Mouse (Mus musculus) hindbrain, embryonic 15.5 days (tissue): Measurements from ENCODE around the gene Plekhh2. TPM values are rescaled to one million over a fixed set of nuclear protein-coding genes. Genes with fewer than 3 reads are reported as not detected.

Experiments used
- ATAC-seq: fragments of 200-750 bp; cut with Nextera tagmentation; 2 replicates; pipeline ENCODE4 v1.8.0; 2017; ENCODE audit warnings: low read depth, moderate number of reproducible peaks, moderate TSS enrichment; ENCODE audit not compliant: low FRiP score
- H3K27ac ChIP-seq: fragments of 300-500 bp; sonication (generic); replicated peaks from 2 replicates; pipeline ENCODE4 v1.5.1; 2015; ENCODE audit warnings: mild to moderate bottlenecking, inconsistent platforms
- H3K27me3 ChIP-seq: fragments of 300-500 bp; sonication (generic); 2 replicates; pipeline ENCODE4 v1.6.1; 2015; ENCODE audit warnings: control low read depth, inconsistent platforms
- H3K36me3 ChIP-seq: fragments of 300-500 bp; sonication (generic); 2 replicates; pipeline ENCODE4 v1.6.1; 2015; ENCODE audit warnings: control low read depth, inconsistent platforms
- H3K4me1 ChIP-seq: fragments of 300-500 bp; sonication (generic); replicated peaks from 2 replicates; pipeline ENCODE4 v1.6.1; 2015; ENCODE audit warnings: control low read depth, inconsistent platforms
- H3K4me2 ChIP-seq: fragments of 300-500 bp; sonication (generic); 2 replicates; pipeline ENCODE4 v1.6.1; 2015; ENCODE audit warnings: moderate library complexity, mild to moderate bottlenecking, inconsistent platforms
- H3K4me3 ChIP-seq: fragments of 300-500 bp; sonication (generic); 2 replicates; pipeline ENCODE4 v1.5.1; 2015; ENCODE audit warnings: mild to moderate bottlenecking, inconsistent platforms
- H3K9ac ChIP-seq: fragments of 300-500 bp; sonication (generic); 2 replicates; pipeline ENCODE4 v1.6.1; 2015; ENCODE audit warnings: inconsistent platforms
- H3K9me3 ChIP-seq: fragments of 300-500 bp; sonication (generic); 2 replicates; pipeline ENCODE4 v1.6.1; 2016; ENCODE audit warnings: control low read depth, inconsistent platforms
- WGBS: fragments of 180-500 bp; shearing (Covaris S2); methylation state at CpG from one replicate; pipeline ENCODE4 v1.1.7; 2015; 5-methylcytosine and 5-hydroxymethylcytosine counted together
- polyA plus RNA-seq: library from polyadenylated mRNA; unstranded; fragments of >200 nt; fragmentation: Nextera tagmentation; extraction: Ambion mirVana; gene quantifications from 2 replicates; pipeline ENCODE4 v1.2.1, GENCODE M21; 2015

The Plekhh2 gene
- polyA plus RNA-seq, 1 experiment from 2014 or later: 2.3 TPM

DNA sequence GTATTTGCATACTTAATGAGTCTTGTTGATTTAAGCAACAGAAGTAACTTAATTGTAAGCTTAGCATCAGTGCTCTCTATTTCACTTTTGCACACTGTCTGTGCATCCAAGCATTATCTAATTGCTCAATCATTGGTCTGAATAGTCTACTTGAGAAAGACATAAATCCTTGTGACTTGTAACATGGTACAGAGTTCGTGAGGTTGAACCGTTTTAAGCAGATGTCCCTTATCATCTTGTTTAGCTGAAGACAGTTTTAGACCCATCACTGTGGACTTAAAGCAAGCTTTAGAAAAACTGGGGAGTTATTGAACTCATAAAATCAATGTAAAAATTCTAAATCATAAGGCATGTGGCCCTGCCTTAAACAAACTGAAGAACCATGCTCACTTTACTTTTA lies 14.1 kb upstream of the Plekhh2 start:
- no peak overlapping the region for H3K9ac ChIP-seq
- H3K4me2 ChIP-seq: no peak overlapping the region
- WGBS: 38% methylated on average over 2 of the region's 2 CpGs
- no peaks in the 10 kb centered on the region for H3K9me3 ChIP-seq
- H3K4me1 ChIP-seq: no peaks in the 10 kb centered on the region
- H3K36me3 ChIP-seq: no peaks in the 10 kb centered on the region
- no peaks in the 10 kb centered on the region for H3K27me3 ChIP-seq
- H3K4me3 ChIP-seq: no peak overlapping the region
- H3K27ac ChIP-seq: no peak overlapping the region
- no peak for ATAC-seq

DNA sequence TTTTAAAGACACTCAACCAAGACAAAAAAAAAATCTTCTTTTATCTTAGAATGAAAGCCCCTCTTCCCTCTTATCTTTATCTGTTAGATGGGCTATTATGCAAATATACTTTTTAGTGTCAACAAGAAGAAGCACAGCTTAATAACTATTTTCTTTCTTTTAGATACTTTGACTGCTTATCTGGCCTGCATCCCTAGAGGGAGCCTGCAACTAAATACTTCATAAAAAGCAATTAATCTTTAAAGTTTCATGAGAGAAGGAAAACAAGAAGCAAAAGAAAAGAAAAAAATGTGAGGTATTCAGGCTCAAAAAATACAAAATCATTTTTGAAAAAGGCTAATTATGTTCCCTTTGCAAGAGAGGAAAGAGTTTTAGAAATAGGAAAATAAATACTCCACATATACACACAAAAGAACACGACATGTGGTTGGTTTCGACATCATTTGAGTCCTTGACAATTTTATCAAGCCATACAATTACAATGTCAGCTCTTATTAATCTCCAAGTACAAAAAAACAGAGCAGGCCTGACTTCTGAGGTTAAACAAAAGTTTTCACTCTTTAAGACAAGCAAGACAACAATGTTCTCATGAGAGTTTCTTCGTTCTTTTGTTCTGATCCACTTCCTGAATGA lies 13.6 kb upstream of the Plekhh2 start:
- H3K9me3 ChIP-seq: no peaks in the 10 kb centered on the region
- no peak overlapping the region for H3K4me3 ChIP-seq
- no peaks in the 10 kb centered on the region for H3K4me1 ChIP-seq
- no peaks in the 10 kb centered on the region for H3K27me3 ChIP-seq
- no peak overlapping the region for H3K4me2 ChIP-seq
- no peak overlapping the region for H3K9ac ChIP-seq
- no peak overlapping the region for H3K27ac ChIP-seq
- 64% methylated on average over 3 of the region's 3 CpGs for WGBS
- H3K36me3 ChIP-seq: no peaks in the 10 kb centered on the region
- ATAC-seq: no peak

DNA sequence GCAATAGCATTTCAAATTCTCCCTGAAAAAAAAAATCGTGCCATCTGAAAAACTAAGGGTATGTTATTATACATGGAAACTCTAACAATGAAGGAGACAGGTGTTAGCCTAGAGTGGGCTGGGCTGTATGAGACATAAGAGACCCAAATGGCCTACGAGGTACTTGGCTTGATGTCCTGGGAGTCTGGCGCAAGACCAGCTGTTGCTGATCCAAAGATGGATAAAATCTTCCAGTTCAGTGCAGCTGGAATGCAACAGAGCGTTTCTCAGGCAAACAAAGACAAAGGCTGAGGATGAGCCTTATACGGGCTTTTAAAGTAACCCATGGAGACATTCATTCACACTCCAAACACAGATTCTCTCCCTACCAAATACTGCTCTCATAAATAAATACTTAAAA lies 13.1 kb upstream of the Plekhh2 start:
- Histone ChIP-seq H3K4me2 (no peak overlapping the region), H3K4me3 (no peak overlapping the region), H3K27me3 (no peaks in the 10 kb centered on the region), H3K36me3 (no peaks in the 10 kb centered on the region), H3K4me1 (no peaks in the 10 kb centered on the region), H3K27ac (no peak overlapping the region), H3K9me3 (no peaks in the 10 kb centered on the region), H3K9ac (no peak overlapping the region)
- peak; percentile 54; the same call in 1 of the 2 replicates for ATAC-seq
- 24% methylated on average over 5 of the region's 5 CpGs for WGBS

DNA sequence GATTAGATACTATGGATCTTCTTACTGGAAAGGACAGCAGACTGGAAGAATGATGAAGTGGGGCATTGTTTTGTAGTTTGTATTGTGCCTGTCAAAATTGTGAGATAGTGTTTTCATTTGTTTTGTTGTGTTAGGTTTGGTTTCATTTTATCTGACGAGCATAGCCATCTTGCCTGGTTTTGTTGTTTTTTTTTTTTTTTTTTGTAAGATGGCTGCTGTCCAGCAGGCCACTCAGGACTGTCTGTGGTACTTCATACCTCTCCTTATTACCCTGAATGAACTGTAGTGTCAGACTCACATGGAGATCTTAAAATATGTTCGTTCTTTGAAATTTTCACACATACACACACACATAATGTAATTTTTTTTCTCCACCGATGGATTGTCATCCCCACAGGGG lies 9.4 kb upstream of the Plekhh2 start:
- no peak for ATAC-seq
- WGBS: 84% methylated on average over 3 of the region's 3 CpGs
- H3K9me3 ChIP-seq: no peaks in the 10 kb centered on the region

DNA sequence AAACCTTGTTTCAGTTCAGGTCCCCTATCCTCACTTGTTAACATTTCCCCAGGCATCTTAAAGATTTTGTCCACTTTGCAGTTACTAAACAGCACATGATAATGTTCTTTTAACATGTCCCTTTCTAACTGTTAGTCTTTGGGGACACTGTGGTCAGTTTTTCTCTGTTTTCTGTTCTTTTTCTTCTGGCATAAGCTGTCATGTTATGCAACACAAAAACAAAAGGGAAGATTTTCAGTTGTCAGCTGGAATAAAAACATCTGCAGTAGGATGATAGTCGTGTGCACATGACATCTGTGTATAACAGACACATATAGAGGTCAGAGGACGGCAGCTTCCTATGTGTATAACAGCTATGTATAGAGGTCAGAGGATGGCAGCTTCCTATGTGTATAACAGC lies 5.8 kb upstream of the Plekhh2 start:
- Histone ChIP-seq H3K36me3 (no peaks in the 10 kb centered on the region), H3K9ac (no peak overlapping the region), H3K9me3 (no peaks in the 10 kb centered on the region), H3K4me2 (no peak overlapping the region), H3K4me1 (peaks cover 17% of the 10 kb centered on the region), H3K27me3 (no peaks in the 10 kb centered on the region), H3K27ac (no peak overlapping the region), H3K4me3 (no peak overlapping the region)
- ATAC-seq: no peak
- 77% methylated on average over 2 of the region's 2 CpGs for WGBS

More for the DNA sequence above, 9.4 kb upstream of the Plekhh2 start:
- Histone ChIP-seq H3K4me1 (no peaks in the 10 kb centered on the region), H3K36me3 (no peaks in the 10 kb centered on the region), H3K9ac (no peak overlapping the region), H3K27me3 (no peaks in the 10 kb centered on the region), H3K4me3 (no peak overlapping the region), H3K4me2 (no peak overlapping the region), H3K27ac (no peak overlapping the region)

DNA sequence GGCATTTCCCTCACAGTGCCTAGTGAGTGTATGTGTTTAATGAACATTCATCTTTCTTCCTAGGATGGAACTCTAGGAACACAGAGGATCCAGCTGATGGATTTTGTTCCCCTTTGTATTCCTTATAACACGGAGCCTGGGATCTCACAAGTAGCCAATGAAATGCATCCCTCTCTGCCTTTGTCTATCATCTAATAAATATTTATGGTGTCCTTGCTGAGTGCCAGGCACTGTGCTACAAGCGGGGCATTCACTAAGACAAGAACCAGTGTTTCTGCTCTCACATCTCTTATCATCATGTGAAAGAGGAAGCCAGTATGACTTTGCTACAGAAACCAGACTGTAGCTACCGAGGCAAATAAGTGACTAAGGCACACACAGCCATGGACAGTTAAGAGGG lies 3.0 kb upstream of the Plekhh2 start:
- no peak for ATAC-seq
- 23% methylated on average over 3 of the region's 3 CpGs for WGBS

DNA sequence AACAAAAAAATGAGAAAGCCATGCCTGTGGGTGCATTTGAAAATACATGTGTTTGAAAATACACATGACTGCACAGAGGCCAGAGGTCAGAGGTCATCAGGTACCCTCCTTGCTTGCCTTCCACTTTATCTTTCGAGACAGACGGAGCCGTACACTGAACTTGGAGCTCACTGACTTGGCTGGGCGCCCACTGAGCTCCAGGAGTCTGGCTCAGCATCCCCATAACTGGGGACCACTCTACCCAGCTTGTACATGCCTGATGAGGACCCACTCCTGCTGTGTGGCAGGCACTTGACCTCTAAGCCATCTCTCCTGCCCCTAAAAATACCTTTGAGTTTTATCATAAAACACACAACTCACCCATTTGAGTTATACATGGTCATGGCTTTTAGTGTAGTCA lies 2.5 kb upstream of the Plekhh2 start:
- WGBS: 44% methylated on average over 4 of the region's 4 CpGs
- Histone ChIP-seq H3K27ac (no peak overlapping the region), H3K4me1 (peaks cover 30% of the 10 kb centered on the region), H3K9ac (no peak overlapping the region), H3K9me3 (no peaks in the 10 kb centered on the region), H3K4me3 (no peak overlapping the region), H3K27me3 (no peaks in the 10 kb centered on the region), H3K4me2 (no peak overlapping the region), H3K36me3 (no peaks in the 10 kb centered on the region)
- no peak for ATAC-seq

More for the DNA sequence above, 3.0 kb upstream of the Plekhh2 start:
- H3K4me3 ChIP-seq: no peak overlapping the region
- no peaks in the 10 kb centered on the region for H3K9me3 ChIP-seq
- H3K27me3 ChIP-seq: no peaks in the 10 kb centered on the region
- H3K4me2 ChIP-seq: no peak overlapping the region
- no peak overlapping the region for H3K27ac ChIP-seq
- no peaks in the 10 kb centered on the region for H3K36me3 ChIP-seq
- H3K9ac ChIP-seq: no peak overlapping the region
- H3K4me1 ChIP-seq: peaks cover 30% of the 10 kb centered on the region

DNA sequence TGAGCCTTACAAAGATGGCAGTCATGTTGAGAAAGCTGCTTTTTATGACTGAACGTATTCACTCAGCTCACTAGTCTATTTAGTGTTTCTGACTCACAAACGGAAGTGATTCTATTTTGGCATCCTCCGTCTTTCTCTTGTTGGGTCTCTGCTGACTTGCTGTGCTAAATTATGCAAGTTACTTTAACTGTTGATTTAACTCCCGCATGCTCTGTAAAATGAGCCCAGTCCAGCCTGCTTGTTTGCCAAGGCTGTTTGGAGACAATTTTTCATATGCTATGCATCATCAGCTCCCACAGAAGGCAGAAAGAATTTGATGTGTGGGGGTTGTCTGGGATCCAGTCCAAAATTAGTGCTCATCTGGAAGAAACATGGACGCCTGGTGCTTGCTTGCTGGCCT lies 1.3 kb upstream of the Plekhh2 start:
- 0 out of 2 replicates have a peak overlapping the region, but pooled peaks have one; percentile 29 for H3K27ac ChIP-seq
- 39% methylated on average over 5 of the region's 5 CpGs for WGBS
- H3K9ac ChIP-seq: no peak overlapping the region
- no peak overlapping the region for H3K4me3 ChIP-seq
- no peaks in the 10 kb centered on the region for H3K9me3 ChIP-seq
- H3K4me2 ChIP-seq: no peak overlapping the region
- ATAC-seq: peak; percentile 36; the same call in 1 of the 2 replicates
- no peaks in the 10 kb centered on the region for H3K36me3 ChIP-seq
- peaks cover 30% of the 10 kb centered on the region for H3K4me1 ChIP-seq
- no peaks in the 10 kb centered on the region for H3K27me3 ChIP-seq

DNA sequence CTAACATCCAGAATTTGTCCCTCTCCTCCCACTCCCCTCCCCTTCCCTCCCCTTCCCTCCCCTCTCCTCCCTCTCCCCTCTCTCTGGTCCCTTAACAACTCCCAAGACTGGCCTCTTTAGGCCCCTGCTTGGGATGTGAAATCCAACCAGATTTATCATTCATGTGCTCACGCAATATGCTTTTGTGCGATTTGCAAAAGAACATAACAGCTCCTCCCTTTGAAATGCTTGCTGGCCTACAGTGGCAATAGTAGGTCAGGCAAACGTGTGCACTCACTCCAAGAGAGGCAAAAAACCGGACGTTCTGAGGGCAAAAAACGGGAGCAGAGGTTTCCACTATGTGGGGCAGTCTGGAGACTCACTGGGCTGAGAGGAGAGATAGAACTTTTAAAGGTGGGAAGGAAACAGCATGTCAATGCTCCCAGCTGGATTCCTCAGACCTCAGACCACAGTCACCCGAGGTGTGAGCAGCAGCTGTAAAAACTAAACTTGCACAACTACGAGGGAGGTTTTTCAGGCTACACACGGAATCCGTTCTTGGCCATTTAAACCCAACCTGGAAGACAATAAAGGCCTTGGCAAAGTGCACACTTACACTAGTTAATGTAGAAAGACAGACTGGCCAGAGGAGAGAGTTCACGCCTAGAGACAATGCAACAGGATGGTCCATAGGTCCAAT lies 595 bp upstream of the Plekhh2 start:
- H3K4me3 ChIP-seq: peak overlapping the region; percentile 80
- no peaks in the 10 kb centered on the region for H3K27me3 ChIP-seq
- WGBS: 28% methylated on average over 11 of the region's 11 CpGs
- H3K36me3 ChIP-seq: no peaks in the 10 kb centered on the region
- peaks cover 30% of the 10 kb centered on the region for H3K4me1 ChIP-seq
- 0 out of 2 replicates have a peak overlapping the region, but pooled peaks have one; percentile 52 for H3K27ac ChIP-seq
- H3K9me3 ChIP-seq: no peaks in the 10 kb centered on the region
- H3K9ac ChIP-seq: peak overlapping the region; percentile 72; the same call in 1 of the 2 replicates
- peak overlapping the region; percentile 98 for H3K4me2 ChIP-seq
- ATAC-seq: peak; percentile 36; the same call in 1 of the 2 replicates

DNA sequence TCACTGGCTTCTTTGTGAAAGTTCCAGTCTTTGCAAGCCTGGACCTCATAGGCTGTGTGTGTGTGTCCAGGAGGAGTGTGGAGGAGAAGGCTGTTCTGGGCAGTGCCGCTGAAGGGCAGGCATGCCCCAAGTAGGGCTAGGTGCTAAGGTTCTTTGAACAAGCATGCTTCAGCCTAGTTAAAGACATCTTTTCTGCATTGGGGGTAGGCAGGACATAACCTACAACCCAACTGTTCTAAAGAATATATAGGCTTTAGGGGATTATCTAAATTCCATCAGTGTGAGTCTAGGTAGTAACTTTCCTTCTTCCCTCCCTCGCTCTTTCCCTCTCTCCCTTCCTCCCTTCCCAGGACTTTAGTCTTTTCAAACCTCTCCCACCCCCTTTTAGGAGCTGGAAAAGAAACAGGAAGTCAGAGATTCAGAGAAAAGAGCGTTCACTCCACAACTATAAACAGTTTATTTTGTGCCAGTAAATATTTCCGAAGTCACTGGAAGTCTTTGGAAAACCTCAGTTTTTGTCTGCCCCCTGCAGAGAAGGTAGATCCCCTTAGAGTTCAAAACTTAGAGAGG lies 906 bp downstream of the Plekhh2 start:
- WGBS: 44% methylated on average over 4 of the region's 4 CpGs
- peak; percentile 39; the same call in 1 of the 2 replicates for ATAC-seq

DNA sequence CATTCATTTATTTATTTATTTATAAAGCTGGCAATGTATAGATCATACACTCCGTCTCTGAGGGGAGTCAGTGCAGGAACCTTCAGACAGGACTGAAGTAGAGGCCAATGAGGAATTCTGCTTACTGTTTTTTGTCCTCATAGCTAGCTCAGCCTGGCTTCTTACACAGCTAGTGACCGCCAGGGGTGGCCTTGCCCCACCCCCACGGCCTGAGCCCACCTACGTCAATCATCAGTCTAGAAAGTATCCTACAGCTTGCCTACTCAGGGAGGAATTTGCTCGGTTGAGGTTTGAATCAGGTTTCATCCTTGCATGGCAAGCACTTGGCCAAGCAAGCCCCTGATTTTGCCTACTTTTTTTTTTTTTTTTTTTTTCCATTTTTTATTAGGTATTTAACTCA lies 4.2 kb downstream of the Plekhh2 start:
- H3K27ac ChIP-seq: no peak overlapping the region
- WGBS: 79% methylated on average over 5 of the region's 5 CpGs

More for the DNA sequence above, 906 bp downstream of the Plekhh2 start:
- H3K27ac ChIP-seq: no peak overlapping the region
- H3K4me1 ChIP-seq: peaks cover 30% of the 10 kb centered on the region
- H3K9ac ChIP-seq: peak overlapping the region; percentile 72
- no peaks in the 10 kb centered on the region for H3K27me3 ChIP-seq
- no peaks in the 10 kb centered on the region for H3K9me3 ChIP-seq
- H3K4me3 ChIP-seq: peak overlapping the region; percentile 80
- H3K4me2 ChIP-seq: peak overlapping the region; percentile 98
- no peaks in the 10 kb centered on the region for H3K36me3 ChIP-seq

DNA sequence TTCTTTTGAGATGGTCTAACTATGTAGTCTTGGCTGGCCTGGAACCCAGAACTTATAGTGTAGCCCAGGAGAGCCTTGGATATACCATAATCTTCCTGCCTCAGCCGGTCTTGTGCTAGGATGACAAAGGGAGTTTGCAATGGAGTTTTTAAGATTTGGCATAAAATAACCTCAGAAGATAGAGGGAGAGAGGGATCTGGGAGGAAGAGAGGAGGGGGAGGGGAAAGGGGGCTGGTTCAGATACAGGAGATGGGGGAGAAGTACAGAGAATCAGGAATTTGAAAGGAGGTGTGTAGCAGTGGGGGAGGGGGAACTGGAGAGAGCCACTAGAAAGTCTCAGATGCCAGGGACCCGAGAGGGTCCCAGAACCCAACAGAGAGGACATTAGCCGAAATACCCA lies 7.7 kb downstream of the Plekhh2 start:
- Histone ChIP-seq H3K4me3 (no peak overlapping the region), H3K9me3 (no peaks in the 10 kb centered on the region), H3K4me1 (no peaks in the 10 kb centered on the region), H3K4me2 (no peak overlapping the region), H3K36me3 (no peaks in the 10 kb centered on the region), H3K27ac (no peak overlapping the region), H3K9ac (no peak overlapping the region), H3K27me3 (no peaks in the 10 kb centered on the region)
- 90% methylated on average over 3 of the region's 3 CpGs for WGBS
- no peak for ATAC-seq

More for the DNA sequence above, 4.2 kb downstream of the Plekhh2 start:
- H3K4me3 ChIP-seq: no peak overlapping the region
- no peaks in the 10 kb centered on the region for H3K27me3 ChIP-seq
- no peak overlapping the region for H3K4me2 ChIP-seq
- peaks cover 13% of the 10 kb centered on the region for H3K4me1 ChIP-seq
- ATAC-seq: no peak
- no peaks in the 10 kb centered on the region for H3K36me3 ChIP-seq
- no peaks in the 10 kb centered on the region for H3K9me3 ChIP-seq
- no peak overlapping the region for H3K9ac ChIP-seq
